Mouse (Mus musculus): ENCODE results near the gene Mrpl37. TPM values are rescaled to one million over a fixed set of nuclear protein-coding genes. Genes with fewer than 3 reads are reported as not detected.

Gene Mrpl37
- total and polyA plus RNA-seq, 2 experiments from 2014 or later, result 59.9 to 87.3 TPM

DNA sequence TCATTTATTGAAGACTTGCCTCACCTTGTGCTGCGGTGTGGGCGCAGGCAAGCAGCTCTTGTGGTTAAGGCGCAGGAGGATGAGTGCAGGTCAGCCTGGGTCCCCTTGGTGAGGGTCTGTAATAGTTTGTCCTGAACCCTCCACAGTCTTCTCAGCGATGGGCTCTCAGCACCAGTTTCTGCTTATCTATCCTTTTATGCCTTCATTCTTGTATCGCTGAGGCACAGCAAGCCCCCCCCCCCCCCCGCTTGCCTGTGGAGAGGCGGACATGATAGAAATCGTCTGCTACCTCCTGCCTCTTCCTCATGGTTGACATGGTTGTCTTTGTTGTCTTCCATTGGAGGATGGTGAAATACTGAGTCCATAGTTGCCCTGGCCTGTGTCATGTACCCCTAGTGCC, 59.3 kb downstream of the Mrpl37 start:
- H3K36me3 ChIP-seq (replicated peaks; ENCODE audit: control insufficient read depth, insufficient read depth, low read length), result no peaks in the 10 kb centered on the region; the same call in 1 of the 2 replicates
- no peaks in the 10 kb centered on the region for H3K9me3 ChIP-seq (replicated peaks; ENCODE audit: control insufficient read depth, low read length)
- no peak overlapping the region for H3K9ac ChIP-seq (replicated peaks; ENCODE audit: low read depth, low read length)
- H3K4me3 ChIP-seq (ENCODE audit: low read depth, low read length), result no peak overlapping the region
- 88% methylated on average over 7 of the region's 8 CpGs for WGBS
- DNase-seq (ENCODE audit: low spot score), result no peak
- H3K4me1 ChIP-seq (ENCODE audit: control insufficient read depth, insufficient read depth), result peaks cover 9% of the 10 kb centered on the region
- no peaks in the 10 kb centered on the region for H3K27me3 ChIP-seq (ENCODE audit: control insufficient read depth, insufficient read depth, low read length)
- TF ChIP-seq CTCF (IDR thresholded peaks at IDR 0.05; ENCODE audit: low read depth), result no peak
- no peak for TF ChIP-seq EP300 (IDR thresholded peaks at IDR 0.05; ENCODE audit: low read depth)
- no peak overlapping the region for H3K27ac ChIP-seq (ENCODE audit: low read depth)
- H3K4me2 ChIP-seq (ENCODE audit: low read depth, low read length), result no peak overlapping the region
- ATAC-seq (ENCODE audit: insufficient read depth, low read depth), result no peak

DNA sequence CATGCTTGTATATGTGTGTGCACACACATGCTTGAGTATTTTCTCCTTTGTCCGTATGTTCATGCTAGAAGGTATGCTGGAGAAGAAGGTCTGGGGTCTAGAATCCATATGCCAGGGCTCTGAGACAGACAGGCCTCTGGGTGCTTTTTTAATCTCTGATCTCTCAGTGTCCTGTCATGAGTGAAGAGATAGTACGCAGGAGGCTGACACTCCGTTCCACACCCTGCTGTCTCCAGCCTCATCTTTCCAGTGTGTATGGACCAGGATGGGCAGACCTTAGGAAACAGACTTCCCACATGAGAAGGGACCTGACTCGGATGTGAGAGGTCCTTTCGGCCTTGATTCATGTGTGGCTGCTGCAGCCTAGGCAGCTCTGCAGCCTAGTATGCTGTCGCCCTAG, 59.9 kb downstream of the Mrpl37 start:
- Histone ChIP-seq H3K9me3 (replicated peaks; ENCODE audit: control insufficient read depth, low read length) (no peaks in the 10 kb centered on the region), H3K4me1 (ENCODE audit: control insufficient read depth, insufficient read depth) (peaks cover 4% of the 10 kb centered on the region), H3K4me2 (ENCODE audit: low read depth, low read length) (no peak overlapping the region), H3K4me3 (ENCODE audit: low read depth, low read length) (no peak overlapping the region), H3K27ac (ENCODE audit: low read depth) (no peak overlapping the region), H3K27me3 (ENCODE audit: control insufficient read depth, insufficient read depth, low read length) (no peaks in the 10 kb centered on the region), H3K36me3 (replicated peaks; ENCODE audit: control insufficient read depth, insufficient read depth, low read length) (no peaks in the 10 kb centered on the region; the same call in 1 of the 2 replicates), H3K9ac (replicated peaks; ENCODE audit: low read depth, low read length) (no peak overlapping the region)
- DNase-seq (ENCODE audit: low spot score) (no peak), ATAC-seq (ENCODE audit: insufficient read depth, low read depth) (no peak)
- 91% methylated on average over 6 of the region's 6 CpGs for WGBS
- TF ChIP-seq EP300 (IDR thresholded peaks at IDR 0.05; ENCODE audit: low read depth) (no peak), CTCF (IDR thresholded peaks at IDR 0.05; ENCODE audit: low read depth) (no peak)

DNA sequence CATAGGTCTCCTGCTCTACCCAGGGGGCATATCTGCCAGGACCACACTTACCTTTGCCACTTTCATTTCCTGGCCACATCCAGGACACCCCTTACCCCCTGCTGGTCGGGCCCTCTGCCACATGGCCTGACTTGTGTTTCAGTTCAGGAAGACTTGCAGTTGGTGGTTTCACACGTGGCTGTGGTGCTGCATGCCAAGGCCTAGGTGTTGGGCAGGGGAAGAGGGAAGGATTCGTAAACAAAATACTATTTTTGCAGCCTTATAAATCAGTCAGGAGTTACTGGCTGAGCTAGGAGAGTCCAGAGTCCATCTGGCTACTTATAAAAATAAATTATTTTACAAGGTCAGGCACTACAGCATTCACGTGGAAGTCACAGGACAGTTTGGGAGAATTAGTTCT, 60.4 kb downstream of the Mrpl37 start:
- 65% methylated on average over 4 of the region's 4 CpGs for WGBS
- no peak for TF ChIP-seq CTCF (IDR thresholded peaks at IDR 0.05; ENCODE audit: low read depth)
- no peak for TF ChIP-seq EP300 (IDR thresholded peaks at IDR 0.05; ENCODE audit: low read depth)
- Histone ChIP-seq H3K27ac (ENCODE audit: low read depth) (no peak overlapping the region), H3K9ac (replicated peaks; ENCODE audit: low read depth, low read length) (no peak overlapping the region), H3K4me3 (ENCODE audit: low read depth, low read length) (no peak overlapping the region), H3K27me3 (ENCODE audit: control insufficient read depth, insufficient read depth, low read length) (no peaks in the 10 kb centered on the region), H3K4me2 (ENCODE audit: low read depth, low read length) (no peak overlapping the region), H3K36me3 (replicated peaks; ENCODE audit: control insufficient read depth, insufficient read depth, low read length) (no peaks in the 10 kb centered on the region; the same call in 1 of the 2 replicates), H3K4me1 (ENCODE audit: control insufficient read depth, insufficient read depth) (peaks cover 6% of the 10 kb centered on the region; the same call in 1 of the 2 replicates), H3K9me3 (replicated peaks; ENCODE audit: control insufficient read depth, low read length) (no peaks in the 10 kb centered on the region)
- ATAC-seq (ENCODE audit: insufficient read depth, low read depth) (no peak), DNase-seq (ENCODE audit: low spot score) (no peak)

Other genes with a start within 250 kb of the Mrpl37 start
- 35.6 and 41.1 TPM in 2 replicates for gene Ssbp3, start 156.2 kb downstream of the Mrpl37 start, total RNA-seq (2014; rRNA removed; ENCODE audit: low replicate concordance)
- gene Ssbp3, start 156.2 kb downstream of the Mrpl37 start, polyA plus RNA-seq (2015; fragmentation: Nextera tagmentation; extraction: Ambion mirVana), result 25.9 and 29.0 TPM in 2 replicates
- gene Cyb5rl, start 120 bp upstream of the Mrpl37 start, total RNA-seq (2014; rRNA removed; ENCODE audit: low replicate concordance), result 2.4 and 33.0 TPM in 2 replicates
- 5.0 and 5.8 TPM in 2 replicates for gene Cyb5rl, start 120 bp upstream of the Mrpl37 start, polyA plus RNA-seq (2015; fragmentation: Nextera tagmentation; extraction: Ambion mirVana)
- not detected in 2 replicates for gene Cdcp2, start 30.0 kb upstream of the Mrpl37 start, total RNA-seq (2014; rRNA removed; ENCODE audit: low replicate concordance)
- gene Cdcp2, start 30.0 kb upstream of the Mrpl37 start, polyA plus RNA-seq (2015; fragmentation: Nextera tagmentation; extraction: Ambion mirVana), result not detected in 2 replicates
- gene Tmem59, start 111.5 kb upstream of the Mrpl37 start, total RNA-seq (2014; rRNA removed; ENCODE audit: low replicate concordance), result 120 and 156 TPM in 2 replicates
- 323 and 340 TPM in 2 replicates for gene Tmem59, start 111.5 kb upstream of the Mrpl37 start, polyA plus RNA-seq (2015; fragmentation: Nextera tagmentation; extraction: Ambion mirVana)
- gene Tceanc2, start 112.2 kb upstream of the Mrpl37 start, total RNA-seq (2014; rRNA removed; ENCODE audit: low replicate concordance), result 1.6 and 8.3 TPM in 2 replicates
- 13.0 and 26.4 TPM in 2 replicates for gene Tceanc2, start 112.2 kb upstream of the Mrpl37 start, polyA plus RNA-seq (2015; fragmentation: Nextera tagmentation; extraction: Ambion mirVana)
- gene Ldlrad1, start 142.3 kb upstream of the Mrpl37 start, total RNA-seq (2014; rRNA removed; ENCODE audit: low replicate concordance), result not detected in 2 replicates
- 0.11 TPM in 1 of 2 replicates, not detected in the other for gene Ldlrad1, start 142.3 kb upstream of the Mrpl37 start, polyA plus RNA-seq (2015; fragmentation: Nextera tagmentation; extraction: Ambion mirVana)
- gene Lrrc42, start 186.7 kb upstream of the Mrpl37 start, total RNA-seq (2014; rRNA removed; ENCODE audit: low replicate concordance), result 0.53 and 4.4 TPM in 2 replicates
- gene Lrrc42, start 186.7 kb upstream of the Mrpl37 start, polyA plus RNA-seq (2015; fragmentation: Nextera tagmentation; extraction: Ambion mirVana), result 22.6 and 23.6 TPM in 2 replicates
- 4.9 and 37.5 TPM in 2 replicates for gene Hspb11, start 186.7 kb upstream of the Mrpl37 start, total RNA-seq (2014; rRNA removed; ENCODE audit: low replicate concordance)
- gene Hspb11, start 186.7 kb upstream of the Mrpl37 start, polyA plus RNA-seq (2015; fragmentation: Nextera tagmentation; extraction: Ambion mirVana), result 35.0 and 35.6 TPM in 2 replicates
- 3.0 TPM in 1 of 2 replicates, not detected in the other for gene Dio1, start 240.3 kb upstream of the Mrpl37 start, total RNA-seq (2014; rRNA removed; ENCODE audit: low replicate concordance)
- gene Dio1, start 240.3 kb upstream of the Mrpl37 start, polyA plus RNA-seq (2015; fragmentation: Nextera tagmentation; extraction: Ambion mirVana), result not detected in 2 replicates
- gene Yipf1, start 247.5 kb upstream of the Mrpl37 start, total RNA-seq (2014; rRNA removed; ENCODE audit: low replicate concordance), result 40.1 and 51.3 TPM in 2 replicates
- gene Yipf1, start 247.5 kb upstream of the Mrpl37 start, polyA plus RNA-seq (2015; fragmentation: Nextera tagmentation; extraction: Ambion mirVana), result 46.7 and 49.5 TPM in 2 replicates